ENCODE assay signal across 7 mouse cellular contexts in genomic region chr4:141291571-141292375, GRCm38 (mm10). TPM values are rescaled to one million over a fixed set of nuclear protein-coding genes. Genes with fewer than 3 reads are reported as not detected.
A peak's percentile ranks its signal among the peaks of the same experiment; 100 is the strongest.
DNase-seq lines count a peak whose midpoint lies in the region; ATAC-seq and TF ChIP-seq lines count a peak whose summit lies in the region.

No protein-coding gene starts in this region.

- peak overlapping the region; percentile 70 for H3K4me2 ChIP-seq in forebrain, postnatal 0 days (ENCODE audit: low read depth)
- H3K4me2 ChIP-seq in liver, embryonic 16.5 days (ENCODE audit: low read depth, low read length) = peak overlapping the region; percentile 47

- H3K27ac ChIP-seq in thymus, adult 2 months (ENCODE audit: control insufficient read depth, insufficient read depth, low read length) = no peak overlapping the region
- H3K27ac ChIP-seq in forebrain, postnatal 0 days (ENCODE audit: low read depth, low read length) = no peak overlapping the region
- no peak overlapping the region for H3K27ac ChIP-seq in liver, embryonic 16.5 days (ENCODE audit: low read length)

- H3K4me1 ChIP-seq in thymus, adult 2 months (replicated peaks; ENCODE audit: control insufficient read depth, insufficient read depth, low read length) = peaks cover 20% of the 10 kb centered on the region
- no peaks in the 10 kb centered on the region for H3K4me1 ChIP-seq in forebrain, postnatal 0 days (ENCODE audit: insufficient read depth)
- peaks cover 11% of the 10 kb centered on the region for H3K4me1 ChIP-seq in liver, embryonic 16.5 days (ENCODE audit: control insufficient read depth, low read depth, low read length)

- H3K4me3 ChIP-seq in thymus, adult 2 months (ENCODE audit: control insufficient read depth, insufficient read depth, low read length) = no peak overlapping the region
- peak overlapping the region; percentile 36 for H3K4me3 ChIP-seq in forebrain, postnatal 0 days (ENCODE audit: low read depth, low read length)
- H3K4me3 ChIP-seq in liver, embryonic 16.5 days (ENCODE audit: low read depth, low read length) = peak overlapping the region; percentile 12; the same call in 1 of the 2 replicates

- ATAC-seq in forebrain, postnatal 0 days = peak; percentile 51
- no peak for ATAC-seq in liver, embryonic 16.5 days (ENCODE audit: low read depth)

- no peaks in the 10 kb centered on the region for H3K36me3 ChIP-seq in thymus, adult 2 months (ENCODE audit: control insufficient read depth, insufficient read depth, low read length)
- H3K36me3 ChIP-seq in forebrain, postnatal 0 days (ENCODE audit: insufficient read depth) = no peaks in the 10 kb centered on the region
- no peaks in the 10 kb centered on the region for H3K36me3 ChIP-seq in liver, embryonic 16.5 days (ENCODE audit: control insufficient read depth, insufficient read depth)

- WGBS in thymus, adult 2 months = 4% methylated on average over 47 of the region's 47 CpGs
- 1% methylated on average over 46 of the region's 47 CpGs for WGBS in forebrain, postnatal 0 days
- 2% methylated on average over 42 of the region's 47 CpGs for WGBS in liver, embryonic 16.5 days (ENCODE audit: insufficient replicate concordance)

- H3K9me3 ChIP-seq in forebrain, postnatal 0 days (ENCODE audit: low read length) = no peaks in the 10 kb centered on the region
- H3K9me3 ChIP-seq in liver, embryonic 16.5 days (replicated peaks; ENCODE audit: control insufficient read depth, low read length) = no peaks in the 10 kb centered on the region

- no peak for TF ChIP-seq CTCF in thymus, adult 2 months (IDR thresholded peaks at IDR 0.05; ENCODE audit: borderline replicate concordance, control insufficient read depth, extremely low read depth, insufficient read depth, low read length, poor library complexity)
- TF ChIP-seq CTCF in forebrain, postnatal 0 days (IDR thresholded peaks at IDR 0.05; ENCODE audit: low read depth) = no peak

- H3K27me3 ChIP-seq in thymus, adult 2 months (ENCODE audit: control insufficient read depth, insufficient read depth, low read length) = peaks cover 10% of the 10 kb centered on the region; the same call in 1 of the 2 replicates
- H3K27me3 ChIP-seq in forebrain, postnatal 0 days (ENCODE audit: insufficient read depth, low read length) = peaks cover 17% of the 10 kb centered on the region; the same call in 1 of the 2 replicates
- peaks cover 61% of the 10 kb centered on the region for H3K27me3 ChIP-seq in liver, embryonic 16.5 days (ENCODE audit: control insufficient read depth, insufficient read depth, low read depth, low read length)

- peak; percentile 9 for DNase-seq in thymus, adult 2 months
- no peak for DNase-seq in thymus, adult 18-20 months
- DNase-seq in forebrain, postnatal 0 days = peak; percentile 34
- no peak for DNase-seq in cerebellum, adult 11-12 months
- DNase-seq in ovary, postnatal 36 days (ENCODE audit: low spot score) = no peak
- no peak for DNase-seq in right cerebral cortex, postnatal 4 days

- no peak for TF ChIP-seq POLR2A in thymus, adult 2 months (IDR thresholded peaks at IDR 0.05; ENCODE audit: control insufficient read depth, extremely low read depth, insufficient read depth, low read length, poor library complexity)

- H3K9ac ChIP-seq in forebrain, postnatal 0 days = peak overlapping the region; percentile 44
- no peak overlapping the region for H3K9ac ChIP-seq in liver, embryonic 16.5 days (ENCODE audit: low read depth, low read length)

RNA-seq across cellular contexts. Expression of gene Epha2, which starts 9.3 kb away (rescaled TPM):
- 3.6 and 3.9 TPM in 2 replicates for polyA plus RNA-seq in thymus, adult 2 months (2012; rRNA removed)
- 1.2 and 1.4 TPM in 2 replicates for total RNA-seq in forebrain, postnatal 0 days (2014; rRNA removed)
- 0.33 and 0.39 TPM in 2 replicates for polyA plus RNA-seq in forebrain, postnatal 0 days (2015; fragmentation: Nextera tagmentation; extraction: Ambion mirVana)
- 0.53 and 0.93 TPM in 2 replicates for polyA plus RNA-seq in liver, embryonic 16.5 days (2015; fragmentation: Nextera tagmentation; extraction: Ambion mirVana)

RNA-seq across cellular contexts. Expression of gene Arhgef19, which starts 52.5 kb away (rescaled TPM):
- polyA plus RNA-seq in thymus, adult 2 months (2012; rRNA removed) = 2.6 and 2.8 TPM in 2 replicates
- 0.95 and 1.6 TPM in 2 replicates for total RNA-seq in forebrain, postnatal 0 days (2014; rRNA removed)
- polyA plus RNA-seq in forebrain, postnatal 0 days (2015; fragmentation: Nextera tagmentation; extraction: Ambion mirVana) = 0.52 and 0.90 TPM in 2 replicates
- 1.1 and 1.3 TPM in 2 replicates for polyA plus RNA-seq in liver, embryonic 16.5 days (2015; fragmentation: Nextera tagmentation; extraction: Ambion mirVana)

Comparison
In these comparisons a context has a peak if more than half of its experiments do, and no peak if none do; other contexts are left out.
1. DNase-seq: peak in thymus, adult 2 months (single experiment) and forebrain, postnatal 0 days (single experiment); none in thymus, adult 18-20 months (0 of 2), cerebellum, adult 11-12 months (single experiment), ovary, postnatal 36 days (single experiment) and right cerebral cortex, postnatal 4 days (single experiment).